Mouse (Mus musculus) stomach, postnatal 0 days (tissue): ENCODE measurements around the gene Ttll7. TPM values are rescaled to one million over a fixed set of nuclear protein-coding genes. Genes with fewer than 3 reads are reported as not detected.

Source experiments
- ATAC-seq: fragments of 200-750 bp; cut with Nextera tagmentation; 2 replicates; pipeline ENCODE4 v1.8.0; 2017; ENCODE audit not compliant: low FRiP score, low TSS enrichment
- DNase-seq: peaks from one replicate; pipeline ENCODE4 v3.0.0-alpha.2; 2016; ENCODE audit warnings: low spot score
- H3K27ac ChIP-seq: fragments of 300-500 bp; sonication (generic); replicated peaks from 2 replicates; pipeline ENCODE4 v1.5.1; 2014; ENCODE audit warnings: mild to moderate bottlenecking, control low read depth
- H3K27me3 ChIP-seq: fragments of 300-500 bp; sonication (generic); 2 replicates; pipeline ENCODE4 v1.6.1; 2014; ENCODE audit warnings: low read length; ENCODE audit not compliant: control insufficient read depth, insufficient read depth
- H3K36me3 ChIP-seq: fragments of 300-500 bp; sonication (generic); 2 replicates; pipeline ENCODE4 v1.6.1; 2014; ENCODE audit warnings: low read length, mixed read lengths; ENCODE audit not compliant: control insufficient read depth, insufficient read depth
- H3K4me1 ChIP-seq: fragments of 300-500 bp; sonication (generic); replicated peaks from 2 replicates; pipeline ENCODE4 v1.6.1; 2014; ENCODE audit warnings: antibody characterized with exemption; ENCODE audit not compliant: control insufficient read depth, insufficient read depth
- H3K4me2 ChIP-seq: fragments of 300-500 bp; sonication (generic); replicated peaks from 2 replicates; pipeline ENCODE4 v1.6.1; 2014; ENCODE audit warnings: low read depth, mild to moderate bottlenecking, control low read depth, moderate library complexity
- H3K4me3 ChIP-seq: fragments of 300-500 bp; sonication (generic); 2 replicates; pipeline ENCODE4 v1.5.1; 2014; ENCODE audit warnings: low read depth, low read length, control low read depth
- H3K9ac ChIP-seq: fragments of 300-500 bp; sonication (generic); 2 replicates; pipeline ENCODE4 v1.6.1; 2014; ENCODE audit warnings: mild to moderate bottlenecking, low read length, control low read depth, mixed read lengths
- H3K9me3 ChIP-seq: fragments of 300-500 bp; sonication (generic); 2 replicates; pipeline ENCODE4 v1.6.1; 2016; ENCODE audit warnings: low read length; ENCODE audit not compliant: control insufficient read depth
- CTCF ChIP-seq: IDR thresholded peaks from 2 replicates; pipeline ENCODE4 v1.5.1; 2016; ENCODE audit warnings: antibody characterized with exemption, low read depth, mild to moderate bottlenecking, moderate library complexity
- EP300 ChIP-seq: optimal IDR thresholded peaks from 2 replicates; pipeline ENCODE3; 2016; ENCODE audit warnings: antibody characterized with exemption
- WGBS: fragments of 180-500 bp; shearing (Covaris S2); extraction: QIAGEN DNeasy Blood & Tissue Kit; methylation state at CpG from one replicate; pipeline ENCODE4 v1.1.7; 2014; 5-methylcytosine and 5-hydroxymethylcytosine counted together
- polyA plus RNA-seq: library from polyadenylated mRNA; unstranded; fragments of >200 nt; fragmentation: Nextera tagmentation; extraction: Ambion mirVana; gene quantifications from 2 replicates; pipeline ENCODE4 v1.2.1, GENCODE M21; 2015

Ttll7 gene
- polyA plus RNA-seq, 1 experiment from 2014 or later, result 3.1 TPM

DNA sequence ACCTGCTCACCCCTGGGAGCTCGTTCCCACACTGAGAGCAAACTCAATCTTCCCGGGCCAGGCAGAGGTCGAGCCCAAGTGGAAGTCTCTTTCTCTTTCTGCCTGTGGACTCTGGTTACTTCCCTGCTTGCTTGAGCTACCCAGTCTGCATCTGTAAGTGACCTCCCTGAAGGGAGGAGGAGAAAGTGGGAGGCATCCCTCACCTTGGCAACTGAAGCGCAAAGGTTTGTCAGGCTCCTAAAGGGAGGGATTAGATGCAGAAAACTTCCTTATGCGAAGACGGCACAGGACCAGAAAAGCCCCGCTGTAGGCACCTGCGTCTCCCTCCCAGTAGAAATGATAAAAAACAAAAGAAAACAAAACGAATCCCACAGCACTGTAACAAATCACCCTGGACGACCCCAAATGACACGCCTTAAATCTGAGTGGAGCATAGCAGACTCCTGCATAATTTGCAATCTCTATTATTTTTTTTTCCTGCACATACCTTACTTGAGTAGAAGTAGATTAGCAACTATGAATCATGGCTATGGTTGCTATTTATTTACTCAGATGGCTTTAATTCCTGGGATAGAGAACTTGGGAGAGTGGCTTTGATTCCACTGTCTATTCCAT, 178.2 kb downstream of the Ttll7 start:
- Histone ChIP-seq H3K9me3 (no peaks in the 10 kb centered on the region), H3K4me3 (no peak overlapping the region), H3K9ac (no peak overlapping the region), H3K4me1 (no peaks in the 10 kb centered on the region), H3K36me3 (no peaks in the 10 kb centered on the region), H3K27me3 (no peaks in the 10 kb centered on the region), H3K27ac (no peak overlapping the region), H3K4me2 (no peak overlapping the region)
- ATAC-seq (no peak), DNase-seq (no peak)
- WGBS, result 41% methylated on average over 11 of the region's 11 CpGs
- TF ChIP-seq EP300 (no peak), CTCF (no peak)

Other genes starting within 250 kb of the Ttll7 start
- gene Dnase2b, start 236.8 kb upstream of the Ttll7 start, polyA plus RNA-seq, result not detected in 2 replicates
- not detected in 2 replicates for gene 4930503B20Rik, start 201.1 kb upstream of the Ttll7 start, polyA plus RNA-seq
- gene Samd13, start 166.8 kb upstream of the Ttll7 start, polyA plus RNA-seq, result 0.45 and 0.64 TPM in 2 replicates
- gene Prkacb, start 39.4 kb upstream of the Ttll7 start, polyA plus RNA-seq, result 27.8 and 28.8 TPM in 2 replicates